Mouse (Mus musculus): ENCODE results near the gene Entpd7. TPM values are rescaled to one million over a fixed set of nuclear protein-coding genes. Genes with fewer than 3 reads are reported as not detected.
A peak's percentile ranks its signal among the peaks of the same experiment; 100 is the strongest.

The Entpd7 gene
- polyA plus RNA-seq, 1 experiment = 5.5 TPM

DNA sequence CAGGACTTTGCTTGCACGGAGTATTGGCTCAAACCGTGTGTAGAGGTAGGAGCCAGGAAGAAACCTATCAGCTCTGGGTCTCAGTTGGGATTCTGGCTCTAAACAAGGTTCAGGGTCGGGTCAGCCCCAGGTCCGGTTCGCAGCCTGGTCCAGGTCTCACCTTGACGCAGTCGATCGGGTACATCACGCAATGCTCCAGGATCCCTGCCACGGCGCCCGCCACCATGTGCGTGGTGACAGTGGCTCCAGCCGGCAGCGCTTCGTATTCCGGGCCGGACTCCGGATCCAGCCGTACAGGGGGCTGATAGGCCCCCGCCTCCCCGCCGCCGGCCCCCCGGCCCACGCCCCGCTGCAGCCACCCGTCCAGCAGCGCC lies 15.2 kb upstream of the Entpd7 start:
- DNase-seq (ENCODE audit: low spot score) = no peak

DNA sequence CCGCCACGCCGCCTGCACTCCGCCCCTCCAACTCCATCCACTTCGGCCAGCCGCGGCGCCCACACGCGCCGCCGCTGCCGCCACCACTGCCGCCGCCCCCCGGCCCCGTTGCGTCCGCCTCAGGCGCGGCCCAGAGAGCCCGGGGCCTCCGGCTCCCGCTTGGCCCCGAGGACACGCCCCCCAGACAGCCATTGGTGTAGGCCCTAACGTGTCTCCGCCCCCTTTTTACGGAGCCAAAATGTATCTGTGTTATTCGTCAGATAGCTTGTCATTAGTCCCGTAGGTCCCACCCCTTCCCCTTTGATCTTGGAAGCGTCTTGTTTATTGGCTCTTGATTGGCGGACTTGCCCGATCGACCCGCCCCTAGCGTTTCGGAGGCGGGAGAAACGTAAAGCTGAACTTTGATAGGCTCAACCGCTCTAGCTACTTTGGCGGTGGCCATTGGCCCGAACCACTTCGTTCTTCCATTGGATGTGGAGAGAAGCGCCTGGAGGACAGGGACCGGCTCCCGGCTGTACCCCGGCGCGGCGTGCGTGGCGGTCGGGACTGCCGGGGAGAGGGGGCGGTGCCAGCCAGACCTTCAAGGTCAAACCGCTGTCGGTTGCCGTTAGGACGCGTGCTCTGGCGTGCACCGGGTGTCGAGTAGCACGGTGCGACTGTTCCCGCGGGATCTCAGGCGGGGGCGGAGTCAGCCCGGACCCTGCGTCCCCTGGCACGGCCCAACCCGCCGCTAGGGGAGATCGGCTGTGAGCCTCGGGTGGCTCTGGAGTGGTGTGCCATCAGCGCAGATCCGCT lies 14.5 kb upstream of the Entpd7 start, which contains the start of gene Slc25a28:
Gene Slc25a28, minus strand, starts transcription at position 152 of the 795 bp plus-strand sequence.
- peak; percentile 97 for DNase-seq (ENCODE audit: low spot score)

DNA sequence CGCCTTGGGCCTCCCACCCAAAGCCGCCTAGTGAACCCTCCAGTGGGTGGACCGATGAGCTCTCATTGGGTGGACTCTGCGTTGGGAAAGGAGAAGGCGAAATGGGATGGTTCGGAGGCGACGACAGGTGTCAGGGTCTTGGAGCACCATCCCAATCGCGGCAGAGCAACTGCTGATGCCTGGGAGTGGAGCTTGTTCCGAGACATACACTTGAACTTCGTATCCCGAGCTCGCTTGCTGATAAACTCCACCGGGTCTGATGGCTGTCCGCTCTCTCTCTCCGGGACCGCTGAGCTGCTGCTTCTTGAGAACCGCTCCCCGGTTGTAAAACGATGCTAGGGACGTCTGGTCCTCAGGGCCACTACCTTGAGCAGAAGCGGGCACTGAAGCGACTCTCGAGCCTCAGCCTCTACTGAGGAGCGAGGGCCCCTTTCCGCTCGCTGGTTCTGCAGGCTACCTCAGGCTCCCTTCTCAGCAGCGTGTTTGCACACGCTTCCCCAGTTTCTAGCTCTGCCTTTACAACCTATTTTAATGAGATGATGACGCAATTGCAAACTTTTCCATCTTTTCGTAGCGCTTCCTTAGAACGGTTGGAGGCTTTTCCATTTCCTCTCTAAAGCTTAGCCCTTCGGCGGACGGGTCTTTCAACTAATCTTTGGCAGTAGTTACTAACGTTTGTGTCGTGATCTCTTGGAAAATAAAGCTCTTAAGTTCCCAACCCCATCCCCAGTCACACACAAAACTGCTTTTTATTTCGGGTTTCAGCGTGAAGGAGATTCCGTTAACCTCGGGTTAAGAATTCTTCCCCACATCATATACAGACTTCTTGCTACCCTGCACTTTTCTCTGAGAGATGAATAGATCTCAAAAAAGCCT lies 13.7 kb upstream of the Entpd7 start:
- DNase-seq (ENCODE audit: low spot score) = no peak

DNA sequence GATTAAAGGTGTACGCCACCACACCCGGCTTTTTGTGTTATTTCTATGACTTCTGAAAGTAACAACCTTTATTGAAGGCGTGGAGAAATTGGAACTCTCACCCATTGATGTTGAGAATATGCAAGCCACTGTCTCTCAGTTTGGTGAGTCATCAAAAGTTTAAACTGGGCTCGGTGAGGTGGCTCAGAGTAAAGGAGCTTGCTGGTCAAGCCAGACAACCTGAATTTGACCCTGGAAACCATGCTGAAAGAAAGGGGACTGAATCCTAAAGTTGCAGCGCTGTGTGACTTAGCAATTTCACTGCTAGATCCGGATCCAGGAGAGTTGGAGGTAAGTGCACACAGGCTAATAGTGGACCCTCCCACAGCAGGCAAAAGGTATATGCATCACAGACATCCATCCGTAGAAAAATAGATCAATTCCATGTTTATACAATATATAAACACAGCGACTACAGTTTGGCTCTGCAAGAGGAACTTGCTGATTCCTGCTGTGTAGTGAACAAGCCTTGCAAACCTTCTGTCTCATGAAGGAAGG lies 10.9 kb upstream of the Entpd7 start:
- DNase-seq (ENCODE audit: low spot score) = no peak

DNA sequence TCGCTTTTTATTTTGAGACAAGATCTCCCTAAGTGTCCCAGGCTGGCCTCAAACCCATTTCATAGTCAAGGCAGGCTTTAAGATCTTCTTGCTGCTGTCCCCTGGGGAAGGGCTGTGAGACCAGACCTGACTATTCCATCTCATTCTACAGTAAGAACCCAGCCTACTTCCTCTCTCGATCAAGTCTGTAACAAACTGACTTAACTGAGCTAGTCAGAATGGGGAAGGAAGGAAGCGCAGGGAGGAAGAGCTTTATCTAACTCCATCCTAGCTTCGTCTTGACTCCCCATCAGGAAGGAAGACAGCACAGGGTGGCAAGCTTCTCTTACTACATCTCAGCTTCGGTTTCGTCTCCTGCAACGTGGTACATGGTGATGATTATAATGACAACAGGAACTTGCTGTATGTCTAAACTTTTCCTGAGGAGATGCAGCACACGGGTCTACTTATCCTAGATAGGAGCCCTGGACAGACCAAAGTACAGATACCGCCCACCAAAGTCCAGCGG lies 9.9 kb upstream of the Entpd7 start:
- no peak for DNase-seq (ENCODE audit: low spot score)

DNA sequence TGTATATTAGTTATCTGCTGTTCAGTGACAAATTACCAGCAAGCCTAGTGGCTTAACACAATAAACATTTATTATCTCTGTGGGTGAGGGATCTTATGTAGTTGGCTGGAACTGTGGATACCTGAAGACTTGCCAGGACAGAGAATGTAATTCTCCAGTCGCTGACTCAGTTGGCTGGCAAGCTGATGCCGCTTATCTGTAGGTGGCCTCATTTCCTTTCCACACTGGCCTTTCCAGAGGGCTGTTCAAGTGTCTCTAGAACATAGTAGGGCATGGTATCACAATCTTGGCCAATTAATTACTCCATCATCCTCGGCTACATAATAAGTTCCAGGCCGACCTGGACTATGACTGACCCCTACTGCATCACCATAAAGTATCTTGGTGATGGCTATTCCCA lies 7.9 kb upstream of the Entpd7 start:
- DNase-seq (ENCODE audit: low spot score) = no peak

DNA sequence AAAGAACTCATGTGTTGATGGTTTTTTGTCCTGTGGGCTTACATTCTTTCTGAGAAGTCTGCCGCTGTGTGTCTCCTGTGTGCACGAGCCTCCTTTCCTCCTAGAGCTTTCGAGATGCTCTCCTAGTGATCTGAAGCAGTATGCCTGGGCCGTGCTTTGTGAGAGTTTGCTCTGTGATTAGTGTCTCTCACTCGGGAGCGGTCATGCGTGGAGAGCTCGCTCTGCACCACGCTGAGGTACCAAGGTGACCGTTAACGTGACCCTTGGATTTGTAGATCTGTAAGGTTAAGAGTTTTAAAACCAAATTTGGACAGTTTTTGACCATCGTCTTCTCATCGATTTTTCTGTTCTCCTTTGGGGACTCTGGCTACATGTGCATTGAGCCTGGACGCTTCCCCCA lies 3.3 kb downstream of the Entpd7 start:
- no peak for DNase-seq (ENCODE audit: low spot score)

DNA sequence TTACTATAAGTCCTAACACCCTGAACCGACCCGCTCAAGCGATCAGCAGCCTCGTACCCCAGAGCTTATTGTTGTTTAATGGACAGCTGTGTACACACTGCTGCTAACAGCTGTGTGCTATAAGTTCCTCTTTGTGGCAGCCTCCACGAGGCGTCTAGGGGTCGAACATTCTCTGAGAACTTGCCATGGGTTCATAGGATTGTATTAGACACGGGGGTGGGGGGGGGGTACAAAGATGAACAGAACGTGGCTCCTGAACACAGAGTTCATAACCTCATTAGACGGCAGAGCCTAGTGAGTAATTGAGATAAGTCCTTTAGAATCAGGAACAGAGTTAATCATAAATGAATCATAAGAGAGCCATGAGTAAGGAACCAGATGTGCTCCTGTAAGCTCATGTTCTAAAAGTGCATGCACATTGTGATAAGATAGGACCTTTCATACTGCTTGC lies 6.1 kb downstream of the Entpd7 start:
- no peak for DNase-seq (ENCODE audit: low spot score)

DNA sequence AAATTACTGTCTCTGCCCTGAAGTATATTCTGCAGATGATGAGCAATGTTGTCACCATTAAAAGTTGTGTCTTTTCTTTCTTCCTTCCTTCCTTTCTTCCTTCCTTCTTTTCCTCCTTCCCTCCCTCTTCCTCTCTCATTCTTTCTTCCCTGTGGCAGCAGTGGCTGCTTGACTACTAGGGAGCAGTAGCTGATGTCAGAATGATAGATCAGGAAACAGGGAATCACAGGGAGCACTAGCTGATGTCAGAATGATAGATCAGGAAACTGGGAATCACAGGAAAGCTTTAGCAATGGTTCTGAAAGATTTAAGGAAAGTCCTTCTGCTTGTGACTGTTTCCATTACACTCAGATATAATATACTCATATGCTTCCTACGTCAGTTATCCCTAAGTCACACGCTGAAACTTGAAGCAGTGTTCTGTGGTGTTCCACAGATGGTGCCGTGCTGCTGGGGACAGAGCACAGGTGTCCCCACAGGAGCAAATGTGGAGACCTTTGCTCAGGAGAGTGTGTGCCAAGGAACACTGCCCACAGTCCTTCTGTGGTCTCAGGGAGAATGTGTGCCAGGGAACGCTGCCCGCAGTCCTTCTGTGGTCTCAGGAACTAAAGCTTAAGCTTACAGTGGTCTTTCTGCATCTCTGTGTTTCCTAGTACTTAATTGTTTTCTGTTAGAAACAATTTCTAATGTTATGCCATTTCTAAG lies 8.3 kb downstream of the Entpd7 start:
- DNase-seq (ENCODE audit: low spot score) = no peak

DNA sequence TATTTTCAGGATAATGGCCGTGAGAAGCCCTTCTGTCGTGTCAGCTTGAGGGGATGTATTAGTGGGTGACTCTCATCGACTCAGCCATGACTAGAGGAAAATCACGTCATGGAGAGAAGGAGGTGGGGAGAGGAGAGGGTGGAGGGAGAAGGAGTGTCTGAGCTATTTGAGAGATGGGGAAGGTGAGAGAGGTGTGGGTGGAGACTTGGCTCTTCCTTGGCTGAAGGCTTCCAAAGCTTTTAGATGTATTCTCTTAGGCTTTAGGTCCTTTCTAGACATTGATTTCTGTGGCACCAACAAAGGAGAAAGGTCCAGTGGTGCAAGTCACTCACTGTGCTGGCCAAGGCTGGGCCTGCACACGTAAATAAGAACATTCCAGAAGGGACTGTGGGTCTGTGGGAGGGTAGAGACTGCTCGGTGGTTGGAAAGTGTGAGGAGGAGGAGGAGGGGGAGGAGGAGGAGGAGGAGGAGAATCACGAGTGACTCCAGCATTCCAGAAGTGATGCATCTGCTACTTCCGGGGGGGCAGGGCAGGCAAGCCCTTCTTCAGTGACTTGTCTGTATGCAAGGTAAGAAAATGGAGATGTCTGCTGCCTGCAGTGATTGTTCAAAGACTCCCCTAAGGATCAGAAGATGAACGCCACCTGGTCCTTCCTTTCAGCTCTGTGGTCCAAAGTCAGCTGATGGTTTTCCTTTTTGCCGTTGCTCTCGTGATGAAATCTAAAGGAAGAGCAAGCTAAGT lies 9.7 kb downstream of the Entpd7 start:
- DNase-seq (ENCODE audit: low spot score) = no peak

DNA sequence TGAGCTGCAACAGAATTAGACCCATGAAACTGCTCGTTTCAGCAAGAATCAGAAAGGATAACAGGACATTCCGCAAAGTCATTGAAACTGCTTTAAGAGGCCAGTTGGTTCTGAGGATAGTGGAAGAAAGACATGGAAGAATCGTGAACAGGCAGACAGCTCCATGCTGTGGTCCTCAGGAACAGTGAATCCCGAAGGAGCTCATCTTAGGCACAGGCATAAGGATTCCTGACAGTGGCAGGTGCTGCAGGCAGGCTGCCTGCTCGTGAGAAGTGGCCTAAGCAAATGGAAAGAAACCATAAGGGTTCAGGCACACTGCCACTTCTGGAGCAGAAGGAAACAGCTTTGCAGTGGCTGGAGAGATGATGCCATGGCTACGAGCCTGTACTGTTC lies 10.3 kb downstream of the Entpd7 start:
- DNase-seq (ENCODE audit: low spot score) = no peak

DNA sequence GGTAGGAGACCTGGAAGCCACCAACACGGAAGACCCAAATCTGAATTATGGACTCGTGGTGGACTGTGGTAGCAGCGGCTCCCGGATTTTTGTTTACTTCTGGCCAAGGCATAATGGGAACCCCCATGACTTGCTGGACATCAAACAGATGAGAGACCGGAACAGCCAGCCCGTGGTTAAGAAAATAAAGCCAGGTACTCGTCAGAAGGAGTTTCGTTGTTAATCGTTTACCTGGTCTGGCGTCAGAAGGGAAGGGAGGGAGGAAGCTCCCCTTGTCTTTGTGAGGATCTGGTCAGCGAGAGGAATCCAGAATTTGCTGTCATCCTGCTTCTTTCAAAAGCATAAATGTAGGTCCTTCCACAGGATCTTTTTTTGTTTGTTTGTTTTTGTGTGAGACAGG lies 14.7 kb downstream of the Entpd7 start:
- no peak for DNase-seq (ENCODE audit: low spot score)

DNA sequence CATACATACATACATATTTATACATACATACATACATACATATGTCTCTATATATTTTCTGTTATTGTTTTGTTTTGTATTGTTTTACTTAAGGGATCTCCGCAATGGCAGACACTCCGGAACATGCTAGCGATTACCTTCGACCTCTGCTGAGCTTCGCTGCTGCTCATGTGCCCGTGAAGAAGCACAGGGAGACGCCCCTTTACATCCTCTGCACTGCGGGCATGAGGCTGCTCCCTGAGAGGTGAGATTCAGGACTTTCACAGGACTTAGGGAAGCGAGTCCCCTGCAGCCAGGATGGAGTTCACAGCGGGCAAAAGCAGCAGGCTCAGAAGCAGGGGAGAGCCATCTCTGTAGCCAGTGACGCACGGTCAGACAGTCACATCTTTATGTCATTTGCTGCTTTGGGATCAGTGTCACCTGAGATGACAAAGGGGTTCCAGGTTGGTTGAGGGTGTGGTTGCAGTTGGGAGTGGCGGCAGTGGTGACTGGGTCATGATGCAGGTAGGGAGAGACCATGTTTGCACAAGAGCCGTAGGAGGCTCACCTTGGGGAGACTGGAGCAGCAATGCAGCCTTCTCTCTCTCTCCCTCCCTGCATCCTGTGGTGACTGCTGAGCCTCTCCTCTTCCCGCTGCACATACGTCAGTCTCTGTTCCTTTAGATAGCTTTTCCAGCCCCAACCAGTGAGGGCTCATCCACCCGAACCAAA lies 15.5 kb downstream of the Entpd7 start:
- DNase-seq (ENCODE audit: low spot score) = no peak

DNA sequence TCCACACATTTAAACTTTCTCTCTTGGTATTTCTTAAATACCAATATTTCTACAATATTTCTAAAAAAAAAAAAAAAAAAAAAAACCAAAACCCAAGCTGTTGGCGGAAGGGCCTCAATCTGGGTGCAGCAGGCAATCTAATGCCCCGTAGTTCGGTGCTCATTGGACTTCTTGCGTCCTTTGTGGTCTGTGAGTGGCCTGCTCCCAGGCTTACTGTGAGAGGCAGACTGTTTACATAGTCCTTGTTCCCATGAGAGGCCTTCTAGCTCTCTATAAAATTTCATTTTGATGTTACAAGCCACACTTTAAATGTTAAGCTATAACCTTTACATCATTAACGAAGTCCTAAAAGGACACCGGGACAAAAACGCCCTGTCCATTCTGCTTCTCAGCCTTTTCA lies 18.7 kb downstream of the Entpd7 start:
- DNase-seq (ENCODE audit: low spot score) = no peak

DNA sequence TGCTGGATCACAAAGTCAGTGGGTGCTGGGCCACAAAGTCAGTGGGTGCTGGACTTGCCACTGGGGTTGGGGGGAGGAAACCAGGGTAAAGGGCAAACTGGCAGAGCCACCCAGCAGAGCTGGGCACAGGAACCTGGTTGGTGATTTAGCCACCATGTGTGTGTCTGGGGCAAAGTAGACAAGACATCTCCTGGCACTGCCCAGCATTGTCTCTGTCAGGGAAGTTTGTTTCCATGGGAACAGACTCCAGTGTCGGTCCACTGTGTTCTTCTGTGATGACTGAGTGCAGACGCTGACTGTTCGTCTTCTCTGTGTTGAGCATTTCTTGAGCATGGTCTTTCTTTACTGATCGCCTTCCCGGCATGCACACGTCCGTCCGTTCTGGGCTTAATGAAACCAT lies 19.8 kb downstream of the Entpd7 start:
- DNase-seq (ENCODE audit: low spot score) = no peak

DNA sequence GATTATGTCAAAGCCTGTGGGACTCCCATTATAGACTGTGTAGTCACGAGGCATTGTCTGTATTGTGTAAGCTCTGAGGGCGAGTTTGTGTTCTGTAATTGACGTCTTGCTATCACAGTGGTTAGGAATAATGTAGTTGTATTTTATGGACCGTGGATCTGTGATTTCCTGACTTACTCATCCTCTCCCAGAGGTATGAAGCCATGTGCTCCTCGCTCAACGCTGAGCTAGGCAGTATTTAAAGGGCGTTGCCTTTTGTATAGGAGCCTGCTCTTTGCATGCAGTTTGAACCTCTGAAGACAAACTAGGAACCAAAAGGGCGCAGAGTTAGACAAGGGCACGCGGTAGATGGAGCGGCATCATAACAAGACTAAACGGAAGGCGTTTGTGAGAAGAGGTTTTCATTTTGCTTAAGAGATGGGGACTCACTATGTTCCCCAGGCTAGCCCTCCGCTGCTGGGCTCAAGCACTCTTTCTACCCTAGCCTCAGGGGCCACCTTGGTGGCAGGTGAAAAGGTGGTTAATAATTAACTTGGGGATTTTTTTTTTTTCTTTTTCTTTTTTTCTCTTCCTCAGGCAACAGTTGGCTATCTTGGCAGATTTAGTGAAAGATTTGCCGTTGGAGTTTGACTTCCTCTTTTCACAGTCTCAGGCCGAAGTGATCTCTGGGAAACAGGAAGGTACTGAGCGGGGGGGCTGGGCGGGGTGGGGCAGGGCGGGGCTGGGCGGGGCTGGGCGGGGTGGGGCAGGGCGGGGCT lies 21.9 kb downstream of the Entpd7 start:
- DNase-seq (ENCODE audit: low spot score) = no peak

DNA sequence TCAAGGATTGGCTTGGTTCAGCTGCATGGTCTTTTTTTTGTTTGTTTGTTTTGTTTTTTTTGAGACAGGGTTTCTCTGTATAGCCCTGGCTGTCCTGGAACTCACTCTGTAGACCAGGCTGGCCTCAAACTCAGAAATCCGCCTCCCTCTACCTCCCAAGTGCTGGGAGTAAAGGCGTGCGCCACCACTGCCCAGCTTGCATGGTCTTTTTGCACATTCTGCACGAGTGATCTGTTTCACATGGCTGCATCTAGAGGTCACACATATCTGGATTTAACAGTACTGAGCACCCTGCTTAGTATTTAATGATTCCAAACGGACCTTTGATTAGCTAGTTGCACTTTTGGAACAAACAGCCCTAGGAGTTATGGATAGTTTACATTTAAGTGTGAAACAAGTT lies 22.5 kb downstream of the Entpd7 start:
- no peak for DNase-seq (ENCODE audit: low spot score)

DNA sequence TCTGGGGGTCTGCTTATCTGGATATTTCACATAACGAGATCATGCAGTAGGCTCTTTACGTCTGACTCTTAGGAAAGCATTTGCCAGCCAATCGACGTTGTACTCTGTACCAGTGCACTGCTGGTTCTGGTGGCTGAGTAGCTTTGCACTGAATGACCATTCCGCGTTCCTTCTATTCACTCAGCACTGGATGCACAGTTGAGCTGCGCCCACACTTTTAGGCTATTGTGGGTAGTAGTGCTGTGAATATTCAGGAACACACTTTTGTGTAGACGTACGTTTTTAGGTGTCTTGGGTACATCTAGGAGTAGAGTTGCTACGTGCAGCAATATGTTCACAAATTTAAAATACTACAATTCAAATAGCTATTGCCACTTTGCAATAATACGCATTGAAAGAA lies 30.6 kb downstream of the Entpd7 start:
- DNase-seq (ENCODE audit: low spot score) = no peak

DNA sequence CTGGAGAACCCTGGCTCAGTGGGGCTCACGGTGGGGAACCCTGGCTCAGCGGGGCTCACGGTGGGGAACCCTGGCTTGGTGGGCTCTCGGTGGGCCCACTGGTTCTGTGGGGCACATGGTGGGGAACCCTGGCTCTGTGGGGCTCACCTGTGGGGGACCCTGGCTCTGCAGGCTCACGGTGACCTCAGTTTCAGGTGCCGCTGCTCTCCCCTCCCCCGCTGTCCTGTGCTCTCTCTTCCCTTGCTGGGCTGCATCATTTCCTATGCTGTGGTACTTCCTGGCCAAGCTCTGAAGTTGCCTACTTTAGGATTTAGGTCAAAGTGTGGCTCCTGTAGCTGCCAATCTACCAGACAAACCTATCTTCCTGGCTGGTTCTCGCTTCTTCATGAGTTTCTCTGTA lies 33.4 kb downstream of the Entpd7 start:
- no peak for DNase-seq (ENCODE audit: low spot score)

DNA sequence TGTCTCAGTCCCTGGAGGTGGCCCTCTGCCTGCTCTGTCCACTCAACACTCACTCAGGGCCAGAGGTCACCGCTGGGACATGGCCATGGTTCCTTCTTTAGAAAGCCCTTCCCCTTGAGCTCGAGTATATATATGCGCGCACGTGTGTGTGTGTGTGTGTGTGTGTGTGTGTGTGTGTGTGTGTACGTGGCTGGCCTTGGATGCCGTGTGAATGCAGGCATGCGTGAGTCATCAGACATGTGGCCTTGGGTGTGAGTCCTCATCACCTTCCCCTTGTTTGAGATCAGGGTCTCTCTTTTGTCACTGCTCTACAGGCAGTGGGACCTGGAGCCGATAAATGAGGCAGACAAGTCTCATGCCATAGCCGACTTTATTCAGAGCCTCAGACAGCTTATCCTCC lies 34.0 kb downstream of the Entpd7 start:
- DNase-seq (ENCODE audit: low spot score) = no peak

Measured in urinary bladder, adult 2 months (tissue).